Mouse (Mus musculus): ENCODE measurements around the gene Xrcc4.

Gene Xrcc4

GRCm38 (mm10) chr13:89929477-89929876 is 159.9 kb downstream of the Xrcc4 start:
- DNase-seq (ENCODE audit: low spot score): no peak

DNA sequence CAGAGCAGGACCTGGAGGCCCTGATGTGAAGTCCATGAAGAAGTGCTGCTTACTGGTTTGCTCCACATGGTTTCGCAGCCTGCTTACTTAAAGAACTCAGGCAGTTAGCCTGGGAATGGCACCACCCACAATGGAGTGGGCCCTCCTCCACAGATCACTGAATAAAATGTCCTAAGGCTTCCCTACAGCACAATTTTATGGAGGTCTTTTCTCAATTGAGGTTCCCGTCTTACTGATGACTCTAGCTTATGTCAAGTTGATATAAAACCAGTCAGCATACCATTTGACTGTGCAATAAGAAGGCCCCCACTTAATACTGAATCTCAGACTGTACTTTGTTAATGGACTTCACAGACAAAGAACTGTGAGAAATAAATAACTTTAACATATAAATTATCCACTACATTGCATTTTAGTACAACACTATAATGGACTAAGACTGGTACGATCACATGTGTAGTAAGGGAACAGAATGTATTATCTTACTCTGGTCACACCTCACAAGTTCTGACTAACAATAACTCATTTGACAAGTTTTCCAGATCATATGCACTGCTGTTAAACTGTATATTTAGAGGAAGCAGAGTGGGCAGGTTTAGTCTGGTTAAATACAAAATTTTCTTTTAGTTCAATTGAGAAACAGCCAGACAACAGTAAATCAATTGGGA is 170.5 kb downstream of the Xrcc4 start:
- no peak for DNase-seq (ENCODE audit: low spot score)

GRCm38 (mm10) chr13:89914332-89914731 is 175.1 kb downstream of the Xrcc4 start:
- no peak for DNase-seq (ENCODE audit: low spot score)

DNA sequence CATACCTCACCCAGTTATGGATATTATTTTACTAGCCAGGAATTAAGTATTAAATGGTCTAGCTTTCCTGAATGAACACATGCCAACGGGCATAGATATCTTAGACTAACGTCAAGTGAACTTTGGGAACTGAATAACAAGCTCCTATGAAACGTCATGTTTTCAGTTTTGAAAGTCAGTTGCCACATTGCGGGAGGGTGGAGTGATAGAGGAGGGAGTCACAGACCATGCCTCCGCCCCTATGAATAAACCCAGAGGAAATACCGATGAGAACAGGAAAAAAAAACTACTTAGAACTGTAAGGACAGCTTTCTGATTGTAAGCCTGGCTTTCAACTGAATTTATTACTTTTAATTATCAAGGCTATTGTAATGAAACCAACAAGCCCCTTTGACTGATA is 175.5 kb downstream of the Xrcc4 start:
- DNase-seq (ENCODE audit: low spot score): no peak

DNA sequence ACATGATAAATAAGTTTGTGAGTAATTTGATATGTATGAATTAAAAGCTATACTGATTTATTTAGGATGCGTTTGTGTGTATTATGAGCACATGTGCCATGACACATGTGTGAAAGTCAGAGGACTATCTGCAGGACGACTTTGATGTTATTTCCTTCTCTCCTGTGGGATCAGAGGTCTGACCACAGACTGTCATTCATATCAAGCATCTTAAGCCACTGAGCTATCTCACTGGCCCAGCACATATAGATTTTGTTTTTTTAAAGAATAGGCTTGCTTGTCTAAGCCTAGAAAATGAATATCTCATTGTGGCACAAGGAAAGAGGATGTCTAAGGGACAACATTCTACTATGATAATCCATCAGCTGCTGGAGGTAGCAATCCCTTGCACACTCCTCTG is 183.3 kb downstream of the Xrcc4 start:
- no peak for DNase-seq (ENCODE audit: low spot score)

GRCm38 (mm10) chr13:89899066-89899465 is 190.3 kb downstream of the Xrcc4 start:
- DNase-seq (ENCODE audit: low spot score): no peak

DNA sequence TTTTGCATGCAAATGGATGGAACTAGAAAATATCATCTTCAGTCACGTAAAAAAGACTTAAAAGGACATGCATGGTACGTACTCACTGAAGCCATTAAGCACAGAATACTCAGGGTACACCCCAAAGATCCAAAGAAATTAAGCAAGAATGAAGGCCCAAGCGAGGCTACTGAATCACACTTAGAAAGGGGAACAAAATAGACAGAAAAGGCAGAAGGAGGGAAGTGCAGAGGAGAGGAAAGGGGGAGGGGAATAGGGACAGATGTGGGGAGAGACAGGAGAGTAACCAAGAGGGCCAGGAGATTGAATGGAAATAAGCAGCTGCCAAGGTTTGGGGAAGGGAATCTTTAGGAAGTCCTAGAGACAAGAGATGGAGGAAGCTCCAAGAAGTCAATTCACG is 197.3 kb downstream of the Xrcc4 start:
- DNase-seq (ENCODE audit: low spot score): no peak

GRCm38 (mm10) chr13:89890159-89890558 is 199.2 kb downstream of the Xrcc4 start:
- no peak for DNase-seq (ENCODE audit: low spot score)

GRCm38 (mm10) chr13:89889074-89889473 is 200.3 kb downstream of the Xrcc4 start:
- no peak for DNase-seq (ENCODE audit: low spot score)

- no peak for DNase-seq (ENCODE audit: low spot score)
Observed at GRCm38 (mm10) chr13:89883523-89883922, 205.9 kb downstream of the Xrcc4 start.

DNA sequence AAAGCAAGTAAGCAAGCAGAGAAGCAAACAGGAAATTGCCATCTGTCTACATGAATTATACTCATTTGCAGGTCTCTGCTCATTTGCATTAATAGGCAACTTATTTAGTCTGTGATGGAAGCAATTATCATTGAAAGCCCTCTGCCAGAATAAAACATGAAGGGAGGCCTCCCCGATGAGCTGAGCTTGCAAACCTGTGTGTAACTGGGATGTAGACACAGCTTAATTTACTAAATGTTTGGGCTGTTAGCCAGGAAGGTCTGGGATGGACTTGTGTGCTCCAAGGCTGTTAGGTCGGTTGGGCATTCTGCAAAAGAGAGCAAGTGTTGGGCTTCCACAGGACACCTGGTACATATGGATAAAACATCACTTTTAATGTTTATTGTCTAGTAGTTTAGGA is 208.1 kb downstream of the Xrcc4 start:
- DNase-seq (ENCODE audit: low spot score): no peak

- no peak for DNase-seq (ENCODE audit: low spot score)
Observed at GRCm38 (mm10) chr13:89878832-89879468, 210.5 kb downstream of the Xrcc4 start.

DNA sequence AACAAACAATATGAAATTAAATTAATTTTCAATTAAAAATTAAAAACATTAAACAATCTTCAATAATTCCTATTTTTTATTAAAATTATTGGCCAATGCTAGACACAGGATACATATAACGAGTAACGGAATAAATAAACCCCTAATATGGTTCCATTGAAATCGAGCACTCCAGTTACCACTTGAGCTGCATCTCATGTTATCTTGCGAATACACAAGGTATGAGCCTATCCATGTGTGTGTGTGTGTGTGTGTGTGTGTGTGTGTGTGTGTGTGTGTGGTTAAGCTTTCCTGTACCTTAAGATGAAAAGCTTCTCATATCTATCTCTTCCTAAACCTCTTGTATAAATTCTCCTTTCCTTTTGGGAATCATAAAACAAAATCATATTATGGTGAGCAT is 213.9 kb downstream of the Xrcc4 start:
- DNase-seq (ENCODE audit: low spot score): no peak

GRCm38 (mm10) chr13:89872725-89873124 is 216.7 kb downstream of the Xrcc4 start:
- no peak for DNase-seq (ENCODE audit: low spot score)

DNA sequence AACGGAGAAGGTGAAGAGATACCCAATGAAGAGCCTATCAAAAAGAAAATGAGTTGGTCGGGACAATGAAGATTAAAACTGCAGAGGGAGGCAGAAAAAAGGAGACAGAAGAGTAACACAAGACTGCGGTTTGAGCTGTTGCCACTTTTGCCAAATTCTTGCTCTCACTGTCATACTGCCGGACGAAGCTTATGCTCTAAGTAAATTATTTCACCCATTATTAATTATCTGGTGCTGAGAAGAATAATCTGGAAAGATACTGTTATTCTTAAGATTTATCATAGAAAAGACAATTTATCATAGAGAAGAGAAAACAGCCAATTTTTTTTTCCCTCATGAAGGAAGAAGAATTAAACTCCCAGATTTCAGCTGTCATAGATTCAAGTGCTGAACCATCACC is 235.3 kb downstream of the Xrcc4 start:
- DNase-seq (ENCODE audit: low spot score): no peak

GRCm38 (mm10) chr13:89850746-89851145 is 238.7 kb downstream of the Xrcc4 start:
- DNase-seq (ENCODE audit: low spot score): no peak

DNA sequence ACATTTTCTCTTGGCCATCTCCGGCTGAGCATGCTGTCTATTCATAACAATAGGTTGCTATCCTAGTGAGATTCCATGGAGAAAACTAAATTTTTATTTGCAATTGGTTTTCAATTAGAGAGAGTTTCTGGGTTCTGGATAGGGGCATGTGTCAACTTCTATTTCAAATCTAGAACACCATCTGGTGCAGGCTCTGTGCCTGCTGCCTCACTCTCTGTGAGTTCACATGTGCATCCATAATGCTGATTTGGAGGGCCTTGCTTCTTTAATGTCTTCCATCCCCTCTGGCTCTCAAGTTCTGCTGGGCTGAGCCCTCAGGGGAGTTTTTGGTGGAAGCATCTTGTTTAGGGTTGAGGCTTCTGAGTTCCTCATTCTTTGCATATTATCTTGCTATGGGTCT is 239.5 kb downstream of the Xrcc4 start:
- no peak for DNase-seq (ENCODE audit: low spot score)

GRCm38 (mm10) chr13:89838635-89839034 is 250.8 kb downstream of the Xrcc4 start:
- no peak for DNase-seq (ENCODE audit: low spot score)

DNA sequence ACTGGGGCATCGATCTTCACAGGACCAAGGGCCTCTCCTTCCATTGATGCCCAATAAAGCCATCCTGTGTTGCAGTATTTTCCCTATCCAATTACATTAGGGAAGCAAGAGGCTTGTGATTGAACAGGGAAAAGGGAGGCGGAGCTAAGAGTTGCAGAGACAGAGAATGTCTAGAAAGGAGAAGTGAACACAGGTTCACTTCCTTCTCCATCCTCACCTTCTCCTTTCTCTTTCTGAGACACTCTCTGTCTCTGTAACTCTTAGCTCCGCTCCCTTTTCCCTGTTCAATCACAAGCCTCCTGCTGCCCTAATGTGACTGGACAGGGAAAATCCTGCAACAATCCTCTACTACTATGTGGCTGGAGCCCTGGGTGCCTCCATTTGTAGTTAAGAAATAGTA is 254.9 kb downstream of the Xrcc4 start:
- DNase-seq (ENCODE audit: low spot score): no peak

DNA sequence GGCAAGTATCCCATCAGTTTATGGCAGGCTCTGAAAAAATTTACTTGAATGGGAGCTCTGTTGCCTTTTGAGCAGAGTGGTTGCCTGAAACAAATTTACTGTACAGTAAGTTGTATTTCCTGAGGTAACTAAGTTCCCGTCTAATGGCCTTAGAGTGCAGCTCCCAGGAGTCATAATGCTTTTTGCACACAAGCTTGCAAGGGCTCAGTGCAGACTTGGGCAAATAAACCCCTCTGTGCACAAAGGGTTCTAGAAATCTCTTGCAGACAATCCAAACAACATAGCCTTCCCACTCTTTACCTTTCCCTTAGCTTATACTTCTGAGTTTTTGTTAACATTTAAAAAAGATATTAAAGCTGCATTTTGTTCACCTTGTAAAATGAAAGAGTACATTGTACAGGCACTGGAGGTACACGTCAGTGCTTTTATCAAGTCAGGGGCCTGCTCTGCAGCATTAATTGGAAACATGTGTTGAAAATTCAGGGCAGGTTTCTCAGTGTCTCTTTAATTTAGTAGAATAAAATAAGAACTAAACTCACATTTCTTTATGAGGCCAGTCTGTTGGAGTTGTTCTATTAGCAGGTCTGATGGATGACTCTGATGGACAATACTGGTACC is 256.2 kb downstream of the Xrcc4 start:
- DNase-seq (ENCODE audit: low spot score): no peak

DNA sequence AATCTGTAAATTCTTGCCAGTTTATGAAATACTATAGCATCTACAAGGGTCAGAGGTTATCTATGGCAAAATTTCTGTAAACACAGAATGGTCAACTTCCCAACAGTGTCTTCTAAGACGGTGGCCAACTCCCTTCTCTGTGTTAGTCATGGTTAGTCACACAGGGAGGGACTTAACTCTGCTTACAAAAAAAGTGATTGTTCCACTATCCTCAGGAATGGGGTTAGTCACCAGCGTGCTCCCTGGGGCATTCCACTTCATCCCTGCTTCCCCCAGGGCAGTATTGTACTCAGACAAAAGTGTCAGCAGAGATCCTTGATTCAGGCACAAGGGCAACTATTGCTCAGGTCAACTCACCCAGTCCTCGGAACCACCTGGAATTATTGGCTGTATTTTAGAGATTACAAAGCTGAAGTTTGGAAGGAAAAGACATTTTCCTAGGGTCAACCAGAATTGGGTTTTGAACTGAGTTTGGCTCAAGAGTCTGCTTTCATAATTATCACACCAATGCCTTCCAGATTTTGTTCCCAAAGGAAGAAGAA is 260.9 kb downstream of the Xrcc4 start:
- DNase-seq (ENCODE audit: low spot score): no peak

DNA sequence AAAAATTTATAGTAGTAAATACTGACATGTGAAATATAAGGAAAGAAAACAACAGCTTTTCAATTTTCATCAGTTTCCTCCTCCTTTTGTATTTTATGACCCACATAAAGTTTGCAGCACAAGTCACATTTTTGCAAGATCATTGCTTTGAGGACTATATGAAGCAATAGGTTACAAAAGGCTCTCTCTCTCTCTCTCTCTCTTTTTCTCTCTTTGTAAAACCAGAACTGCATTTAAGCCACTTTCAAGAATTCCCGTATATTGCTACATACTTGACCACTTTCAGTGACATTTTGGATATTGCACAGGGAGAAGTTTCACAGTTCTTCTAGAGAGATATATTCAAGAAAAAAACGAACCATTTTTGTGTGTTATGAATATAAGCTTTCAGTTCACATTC is 261.6 kb downstream of the Xrcc4 start:
- DNase-seq (ENCODE audit: low spot score): no peak

GRCm38 (mm10) chr13:89814543-89814942 is 274.9 kb downstream of the Xrcc4 start:
- no peak for DNase-seq (ENCODE audit: low spot score)
